Mouse (Mus musculus): ENCODE data around the gene Six4. TPM values are rescaled to one million over a fixed set of nuclear protein-coding genes. Genes with fewer than 3 reads are reported as not detected.

The Six4 gene
- total RNA-seq, 2 experiments from 2014 or later = 1.2 to 1.8 TPM

Other genes with a start within 250 kb of the Six4 start
- gene Six6, start 173.6 kb downstream of the Six4 start, total RNA-seq (2021) = not detected
- 10 to 100 TPM in 1 of 2 experiments, 1 to 10 TPM in 1; 4.1 to 11.0 TPM for gene 4930447C04Rik, start 172.7 kb downstream of the Six4 start, total RNA-seq (2021)
- gene Six1, start 59.6 kb downstream of the Six4 start, total RNA-seq (2021) = under 1 TPM; 0.35 to 0.86 TPM
- gene Mnat1, start 10.3 kb upstream of the Six4 start, total RNA-seq (2021) = 10 to 100 TPM; 21.3 to 22.0 TPM
- 10 to 100 TPM in 1 of 2 experiments, 1 to 10 TPM in 1; 9.6 to 14.0 TPM for gene Trmt5, start 173.3 kb upstream of the Six4 start, total RNA-seq (2021)
- 10 to 100 TPM; 10.2 to 21.0 TPM for gene Slc38a6, start 173.3 kb upstream of the Six4 start, total RNA-seq (2021)

All from left cerebral cortex, postnatal 36 days (tissue).